Mouse (Mus musculus) myocyte (in vitro differentiated cells): ENCODE measurements around the gene Spata31d1b.

ENCODE experiments used
- E2F4 ChIP-seq: IDR thresholded peaks from one replicate; pipeline ENCODE4 v1.6.1; 2011; ENCODE audit warnings: mild to moderate bottlenecking, control low read depth, moderate library complexity; ENCODE audit not compliant: insufficient read depth
- MAX ChIP-seq: IDR thresholded peaks from one replicate; pipeline ENCODE4 v1.6.1; 2011; ENCODE audit warnings: low read depth, mild to moderate bottlenecking, control low read depth
- POLR2AphosphoS2 ChIP-seq: IDR thresholded peaks from one replicate; pipeline ENCODE4 v1.6.1; 2011; ENCODE audit warnings: low read depth, control low read depth; ENCODE audit not compliant: insufficient read length

DNA sequence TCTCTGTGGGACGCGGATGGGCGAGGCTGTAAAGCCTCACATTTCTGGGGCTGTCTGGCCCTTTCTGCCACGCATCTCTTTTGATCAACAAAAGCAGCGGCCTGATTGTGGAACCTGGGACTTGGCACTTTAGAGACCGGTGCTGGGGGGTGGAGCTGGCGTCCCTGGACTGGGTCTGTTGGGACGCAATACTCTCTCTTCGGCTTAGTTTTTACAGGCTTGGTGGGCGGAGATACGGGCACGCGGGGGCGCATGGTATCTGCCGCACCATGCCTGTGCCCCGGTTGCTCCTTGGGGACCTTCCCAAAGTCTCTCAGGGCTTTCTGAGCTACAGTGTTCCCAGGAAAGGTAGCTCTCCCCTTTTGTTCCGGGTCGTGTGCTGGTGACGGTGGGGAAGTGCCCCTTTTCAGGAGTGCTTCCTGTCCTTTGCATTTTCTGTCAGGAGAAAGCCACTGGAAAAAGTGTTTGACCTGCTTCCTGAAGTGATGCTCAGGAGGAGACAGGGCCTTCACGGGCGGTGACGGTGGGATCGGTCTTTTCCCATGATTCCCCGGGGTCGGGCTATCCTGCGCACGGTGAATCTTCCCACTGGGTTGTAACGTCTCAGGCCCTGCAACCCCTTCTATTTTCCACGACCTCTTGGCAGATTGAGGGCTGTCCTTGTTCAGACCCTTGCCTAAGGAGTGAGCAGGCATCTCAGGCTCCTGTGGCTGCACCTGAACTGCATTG is 14.2 kb downstream of the Spata31d1b start:
- TF ChIP-seq MAX (no peak), POLR2AphosphoS2 (no peak), E2F4 (no peak)
